Mouse (Mus musculus): Measurements from ENCODE around the gene Prr18.

- no peak for TF ChIP-seq CTCF (IDR thresholded peaks at IDR 0.05; ENCODE audit: low read depth)
- TF ChIP-seq EP300 (IDR thresholded peaks at IDR 0.05; ENCODE audit: low read depth) = no peak
These were observed 4.2 kb downstream of the Prr18 start for GRCm38 (mm10) chr17:8341360-8341963.

Measured in heart, postnatal 0 days (tissue).